Mouse (Mus musculus) heart, adult 2 months (tissue): ENCODE data around the gene Aebp2. TPM values are rescaled to one million over a fixed set of nuclear protein-coding genes. Genes with fewer than 3 reads are reported as not detected.
"Not testable (repeated sequence)": the region's sequence is repeated elsewhere in the genome, so short reads cannot be mapped to it uniquely, and the experiment has no call there.

Source experiments
- DNase-seq, 2 experiments: peaks; one replicate each; pipeline ENCODE4 v3.0.0; 2021
- H3K27ac ChIP-seq: fragments of 200-600 bp; 2 replicates; pipeline ENCODE4 v1.8.1; 2022
- H3K27me3 ChIP-seq: fragments of 200-500 bp; 2 replicates; pipeline ENCODE4 v1.6.1; 2012; ENCODE audit warnings: mild to moderate bottlenecking, low read length, inconsistent platforms, mixed read lengths; ENCODE audit not compliant: control insufficient read depth, insufficient read depth
- H3K36me3 ChIP-seq: fragments of 200-500 bp; 2 replicates; pipeline ENCODE4 v1.6.1; 2012; ENCODE audit warnings: low read length, inconsistent platforms; ENCODE audit not compliant: control insufficient read depth, insufficient read depth
- H3K4me1 ChIP-seq: fragments of 200-500 bp; 2 replicates; pipeline ENCODE4 v1.6.1; 2011; ENCODE audit warnings: low read length; ENCODE audit not compliant: control insufficient read depth, insufficient read depth
- H3K4me3 ChIP-seq: fragments of 200-600 bp; 2 replicates; pipeline ENCODE4 v1.8.1; 2022
- H3K79me2 ChIP-seq: fragments of 200-500 bp; replicated peaks from 2 replicates; pipeline ENCODE4 v1.6.1; 2012; ENCODE audit warnings: mild to moderate bottlenecking, inconsistent platforms, low read length, moderate library complexity, mixed read lengths; ENCODE audit not compliant: control insufficient read depth, insufficient read depth
- H3K9ac ChIP-seq: fragments of 200-500 bp; 2 replicates; pipeline ENCODE4 v1.6.1; 2012; ENCODE audit warnings: low read depth, mild to moderate bottlenecking, control low read depth, inconsistent platforms, low read length, mixed read lengths
- CTCF ChIP-seq: fragments of 200-600 bp; IDR thresholded peaks from 2 replicates; pipeline ENCODE4 v1.8.1; 2022; ENCODE audit warnings: antibody characterized with exemption, mild to moderate bottlenecking, moderate library complexity
- EP300 ChIP-seq: fragments of 200-500 bp; IDR thresholded peaks from 2 replicates; pipeline ENCODE4 v1.6.1; 2011; ENCODE audit warnings: low read depth, low read length, control low read depth; ENCODE audit not compliant: insufficient read depth
- POLR2A ChIP-seq: fragments of 200-500 bp; IDR thresholded peaks from 2 replicates; pipeline ENCODE4 v1.6.1; 2011; ENCODE audit warnings: mild to moderate bottlenecking, low read depth, low read length, control low read depth; ENCODE audit not compliant: insufficient read depth
- WGBS: fragments of 180-500 bp; shearing (Covaris S2); methylation state at CpG from one replicate; pipeline ENCODE4 v1.1.7; 2018; 5-methylcytosine and 5-hydroxymethylcytosine counted together
- intact Hi-C: fragments of 180-260 bp; cut with DNase I; formaldehyde crosslinking; loops from one replicate; pipeline ENCODE4 v1.15.1; 2025
- polyA plus RNA-seq: library from polyadenylated mRNA; depleted of rRNA; stranded (reverse); fragments of >200 nt; gene quantifications from 2 replicates; pipeline ENCODE4 v1.2.3, GENCODE M21; 2012
- total RNA-seq, 2 experiments: library from RNA; stranded (reverse); gene quantifications; 2 replicates each; pipeline ENCODE4 v1.2.3; 2021

Aebp2 gene
- total and polyA plus RNA-seq, 3 experiments, result 15.0 to 37.5 (median 35.3) TPM

GRCm38 (mm10) chr6:140662290-140662689, 39.8 kb downstream of the Aebp2 start:
- no peak overlapping the region for H3K27ac ChIP-seq
- intact Hi-C loops, result no loop called here
- 41% methylated on average over 6 of the region's 6 CpGs for WGBS

DNA sequence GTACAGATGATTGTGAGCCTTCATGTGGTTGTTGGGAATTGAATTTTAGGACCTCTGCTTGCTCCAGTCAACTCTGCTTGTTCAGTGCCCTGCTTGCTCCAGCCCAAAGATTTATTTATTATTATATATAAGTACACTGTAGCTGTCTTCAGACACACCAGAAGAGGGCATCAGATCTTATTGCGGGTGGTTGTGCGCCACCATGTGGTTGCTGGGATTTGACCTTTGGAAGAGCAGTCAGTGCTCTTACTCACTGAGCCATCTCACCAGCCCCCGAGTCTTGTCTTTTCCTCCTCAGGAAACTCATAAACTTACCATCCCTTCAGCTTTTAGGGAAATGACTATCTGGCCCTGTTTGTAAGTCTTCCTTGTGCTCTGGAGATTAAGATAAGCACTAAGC, 40.2 kb downstream of the Aebp2 start:
- H3K27me3 ChIP-seq, H3K4me3 ChIP-seq, DNase-seq, intact Hi-C loops, H3K9ac ChIP-seq, H3K79me2 ChIP-seq, H3K36me3 ChIP-seq, H3K4me1 ChIP-seq, H3K27ac ChIP-seq: not testable (repeated sequence)
- 0 out of 2 replicates have a peak, but pooled peaks have one; percentile 3 for TF ChIP-seq EP300
- TF ChIP-seq CTCF, result peak; percentile 42
- WGBS, result 46% methylated on average over 3 of the region's 3 CpGs

More at GRCm38 (mm10) chr6:140662290-140662689, 39.8 kb downstream of the Aebp2 start:
- DNase-seq, result no peak
- Histone ChIP-seq H3K36me3 (no peaks in the 10 kb centered on the region), H3K79me2 (no peaks in the 10 kb centered on the region), H3K27me3 (no peaks in the 10 kb centered on the region), H3K9ac (no peak overlapping the region), H3K4me1 (peaks cover 7% of the 10 kb centered on the region), H3K4me3 (no peak overlapping the region)
- TF ChIP-seq POLR2A (no peak), EP300 (0 out of 2 replicates have a peak, but pooled peaks have one; percentile 7)

DNA sequence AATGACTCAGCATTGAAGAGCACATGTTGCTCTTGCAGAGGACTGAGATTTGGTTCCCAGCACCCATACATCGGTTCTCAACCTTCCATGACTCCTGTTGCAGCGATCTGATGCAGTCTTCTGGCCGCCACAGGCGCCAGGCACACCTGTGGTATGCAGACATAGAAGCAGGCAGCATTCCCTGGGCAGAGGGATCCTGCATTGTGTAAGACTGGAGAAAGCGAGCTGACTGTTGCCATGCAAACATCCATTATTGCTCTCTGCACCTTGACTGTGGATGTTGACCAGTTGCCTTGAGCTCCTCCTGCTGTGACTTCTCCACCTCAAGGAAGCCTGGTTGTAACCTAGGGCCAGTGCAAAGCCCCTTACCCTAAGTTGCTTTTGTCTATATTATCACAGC, 42.1 kb downstream of the Aebp2 start:
- Histone ChIP-seq H3K4me1 (peaks cover 7% of the 10 kb centered on the region), H3K9ac (no peak overlapping the region)
- WGBS, result 92% methylated on average over 5 of the region's 5 CpGs

GRCm38 (mm10) chr6:140666486-140667240, 44.2 kb downstream of the Aebp2 start:
- DNase-seq, result no peak
- H3K36me3 ChIP-seq, result no peaks in the 10 kb centered on the region
- H3K4me3 ChIP-seq, result no peak overlapping the region
- no peak overlapping the region for H3K27ac ChIP-seq
- intact Hi-C loops, result no loop called here
- no peak for TF ChIP-seq EP300
- TF ChIP-seq CTCF, result no peak
- TF ChIP-seq POLR2A, result no peak
- no peaks in the 10 kb centered on the region for H3K79me2 ChIP-seq
- 11% methylated on average over 18 of the region's 18 CpGs for WGBS
- H3K9ac ChIP-seq, result no peak overlapping the region
- H3K27me3 ChIP-seq, result no peaks in the 10 kb centered on the region
- H3K4me1 ChIP-seq, result peaks cover 7% of the 10 kb centered on the region

More for the DNA sequence above, 42.1 kb downstream of the Aebp2 start:
- DNase-seq, result no peak
- Histone ChIP-seq H3K27me3 (no peaks in the 10 kb centered on the region), H3K4me3 (no peak overlapping the region), H3K36me3 (no peaks in the 10 kb centered on the region), H3K79me2 (no peaks in the 10 kb centered on the region), H3K27ac (no peak overlapping the region)
- intact Hi-C loops, result no loop called here
- TF ChIP-seq POLR2A (no peak), CTCF (no peak), EP300 (no peak)

- WGBS, result 80% methylated on average over 8 of the region's 8 CpGs
- H3K36me3 ChIP-seq, result no peaks in the 10 kb centered on the region
- H3K27ac ChIP-seq, result no peak overlapping the region
- H3K4me3 ChIP-seq, result no peak overlapping the region
- intact Hi-C loops, result no loop called here
- H3K79me2 ChIP-seq, result no peaks in the 10 kb centered on the region
- TF ChIP-seq CTCF (no peak), EP300 (no peak), POLR2A (no peak)
- peaks cover 5% of the 10 kb centered on the region for H3K4me1 ChIP-seq
- DNase-seq, result no peak
- no peak overlapping the region for H3K9ac ChIP-seq
- H3K27me3 ChIP-seq, result no peaks in the 10 kb centered on the region
Measured at GRCm38 (mm10) chr6:140667289-140667906, 44.9 kb downstream of the Aebp2 start.

DNA sequence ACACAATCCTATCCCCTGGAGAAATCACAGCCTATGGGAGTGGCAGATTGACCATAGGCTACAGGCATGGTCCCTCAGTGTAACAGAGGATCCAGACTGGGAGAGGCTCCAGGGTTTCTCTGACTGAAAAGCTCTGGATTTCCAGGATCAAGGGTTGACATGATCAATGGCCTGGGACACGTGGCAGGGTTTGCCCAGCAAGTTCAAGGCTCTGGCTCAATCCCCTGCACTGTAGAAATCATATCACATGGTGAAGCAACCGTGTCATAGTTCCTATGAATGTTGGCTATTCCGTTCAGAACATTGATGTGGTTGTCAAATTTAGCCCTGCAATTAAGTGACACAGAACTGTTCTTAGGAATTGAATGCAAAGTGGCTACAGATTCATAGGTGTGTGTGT, 52.0 kb downstream of the Aebp2 start:
- Histone ChIP-seq H3K9ac (no peak overlapping the region), H3K79me2 (no peaks in the 10 kb centered on the region; the same call in 1 of the 2 replicates), H3K4me1 (peaks cover 2% of the 10 kb centered on the region; the same call in 1 of the 2 replicates), H3K4me3 (no peak overlapping the region), H3K27ac (no peak overlapping the region), H3K27me3 (peaks cover 2% of the 10 kb centered on the region; the same call in 1 of the 2 replicates), H3K36me3 (no peaks in the 10 kb centered on the region)
- 79% methylated on average over 3 of the region's 3 CpGs for WGBS
- intact Hi-C loops, result no loop called here
- no peak for DNase-seq
- TF ChIP-seq POLR2A, result no peak
